ENCODE assay signal across 22 mouse cellular contexts in genomic region chr12:116232061-116232460, GRCm38 (mm10). TPM values are rescaled to one million over a fixed set of nuclear protein-coding genes. Genes with fewer than 3 reads are reported as not detected.
A peak's percentile ranks its signal among the peaks of the same experiment; 100 is the strongest.
DNase-seq lines count a peak whose midpoint lies in the region; ATAC-seq and TF ChIP-seq lines count a peak whose summit lies in the region.
"Had no signal": no experiment of that assay in that cellular context is flagged by ENCODE, and none has a peak within 500 bp of the region (broad histone marks: within the 10 kb centered on the region; RNA-seq: fewer than 3 reads in every experiment).

No protein-coding gene starts in this region.

- 80% methylated on average over 1 of the region's 1 CpGs for WGBS in kidney, adult 2 months
- WGBS in spleen, adult 2 months: 93% methylated on average over 1 of the region's 1 CpGs
- WGBS in stomach, postnatal 0 days: 57% methylated on average over 1 of the region's 1 CpGs

- H3K4me2 ChIP-seq in stomach, postnatal 0 days (replicated peaks; ENCODE audit: low read depth): no peak overlapping the region
- H3K4me2 ChIP-seq: forebrain, embryonic 13.5 days; kidney, embryonic 15.5 days; liver, embryonic 15.5 days; midbrain, embryonic 15.5 days had no signal

- no peaks in the 10 kb centered on the region for H3K9me3 ChIP-seq in stomach, postnatal 0 days (ENCODE audit: control insufficient read depth, low read length)
- H3K9me3 ChIP-seq: forebrain, embryonic 13.5 days; hindbrain, embryonic 10.5 days; kidney, embryonic 15.5 days; liver, embryonic 15.5 days; megakaryocyte, embryonic 14.5 days; midbrain, embryonic 15.5 days had no signal

- TF ChIP-seq POLR2A in kidney, adult 2 months (IDR thresholded peaks at IDR 0.05; ENCODE audit: low read depth, low read length): no peak
- no peak for TF ChIP-seq POLR2A in spleen, adult 2 months (IDR thresholded peaks at IDR 0.05; ENCODE audit: low read depth, low read length)

- H3K9ac ChIP-seq in stomach, postnatal 0 days (ENCODE audit: low read length): no peak overlapping the region
- H3K9ac ChIP-seq: forebrain, embryonic 13.5 days; kidney, embryonic 15.5 days; liver, embryonic 15.5 days; midbrain, embryonic 15.5 days had no signal

- ATAC-seq in stomach, postnatal 0 days (ENCODE audit: low FRiP score, low TSS enrichment): no peak
- ATAC-seq: forebrain, embryonic 13.5 days; midbrain, embryonic 15.5 days had no signal

- no peaks in the 10 kb centered on the region for H3K27me3 ChIP-seq in kidney, adult 2 months (replicated peaks; ENCODE audit: control insufficient read depth, insufficient read depth, low read length)
- no peaks in the 10 kb centered on the region for H3K27me3 ChIP-seq in spleen, adult 2 months (ENCODE audit: control insufficient read depth, insufficient read depth, low read length)
- no peaks in the 10 kb centered on the region for H3K27me3 ChIP-seq in stomach, postnatal 0 days (ENCODE audit: control insufficient read depth, insufficient read depth, low read length)
- H3K27me3 ChIP-seq: CH12.LX; forebrain, embryonic 13.5 days; kidney, embryonic 15.5 days; liver, embryonic 15.5 days; megakaryocyte, embryonic 14.5 days; midbrain, embryonic 15.5 days had no signal

- H3K27ac ChIP-seq in gastrocnemius, adult 2 months: peak overlapping the region; percentile 84
- 0 out of 2 replicates have a peak overlapping the region, but pooled peaks have one; percentile 61 for H3K27ac ChIP-seq in kidney, adult 2 months (ENCODE audit: insufficient read depth, low read depth, low read length)
- H3K27ac ChIP-seq in spleen, adult 2 months (ENCODE audit: insufficient read depth, low read length): peak overlapping the region; percentile 5; the same call in 1 of the 2 replicates
- peak overlapping the region; percentile 41; the same call in 1 of the 2 replicates for H3K27ac ChIP-seq in stomach, postnatal 0 days (replicated peaks)
- H3K27ac ChIP-seq: forebrain, embryonic 13.5 days; hindbrain, embryonic 10.5 days; kidney, embryonic 15.5 days; liver, embryonic 15.5 days; midbrain, embryonic 15.5 days had no signal

- no peak for TF ChIP-seq CTCF in gastrocnemius, adult 2 months (IDR thresholded peaks at IDR 0.05)
- TF ChIP-seq CTCF in kidney, adult 2 months (conservative IDR thresholded peaks at IDR 0.05; ENCODE audit: insufficient read depth, insufficient read length, low read depth, low read length): no peak
- no peak for TF ChIP-seq CTCF in spleen, adult 2 months (IDR thresholded peaks at IDR 0.05; ENCODE audit: extremely low read depth, insufficient read depth, insufficient read length, insufficient replicate concordance)
- no peak for TF ChIP-seq CTCF in stomach, postnatal 0 days (IDR thresholded peaks at IDR 0.05; ENCODE audit: low read depth)

- no peaks in the 10 kb centered on the region for H3K36me3 ChIP-seq in kidney, adult 2 months (ENCODE audit: control insufficient read depth, insufficient read depth, low read length)
- no peaks in the 10 kb centered on the region for H3K36me3 ChIP-seq in spleen, adult 2 months (ENCODE audit: control insufficient read depth, insufficient read depth, low read length)
- H3K36me3 ChIP-seq in stomach, postnatal 0 days (ENCODE audit: control insufficient read depth, insufficient read depth, low read length): 0 out of 2 replicates have a peak, but pooled peaks cover 3% of the 10 kb centered on the region
- H3K36me3 ChIP-seq: liver, embryonic 15.5 days; midbrain, embryonic 15.5 days had no signal

- peaks cover 3% of the 10 kb centered on the region; the same call in 1 of the 2 replicates for H3K4me1 ChIP-seq in kidney, adult 2 months (ENCODE audit: control insufficient read depth, insufficient read depth, low read length)
- no peaks in the 10 kb centered on the region for H3K4me1 ChIP-seq in spleen, adult 2 months (ENCODE audit: control insufficient read depth, insufficient read depth, insufficient read length)
- no peaks in the 10 kb centered on the region for H3K4me1 ChIP-seq in stomach, postnatal 0 days (replicated peaks; ENCODE audit: control insufficient read depth, insufficient read depth)
- H3K4me1 ChIP-seq: forebrain, embryonic 13.5 days; hindbrain, embryonic 10.5 days; kidney, embryonic 15.5 days; liver, embryonic 15.5 days; midbrain, embryonic 15.5 days had no signal

- DNase-seq in gastrocnemius, adult 2 months: no peak
- DNase-seq in gastrocnemius, postnatal 4 days (ENCODE audit: low spot score in 2 of 2): no peak
- no peak for DNase-seq in kidney, adult 2 months
- no peak for DNase-seq in kidney, postnatal 4 days
- no peak for DNase-seq in spleen, adult 2 months (ENCODE audit: low read depth in 1 of 2, low spot score in 2 of 2)
- no peak for DNase-seq in spleen, adult 18-20 months
- no peak for DNase-seq in stomach, postnatal 0 days (ENCODE audit: low spot score)
- no peak for DNase-seq in layer of hippocampus, adult 9-11 months
- DNase-seq: cerebellum, adult 11-12 months; right cerebral cortex, adult 18-20 months had no signal

- TF ChIP-seq EP300 in stomach, postnatal 0 days (optimal IDR thresholded peaks at IDR 0.05): no peak

- peak overlapping the region; percentile 62 for H3K4me3 ChIP-seq in gastrocnemius, adult 2 months
- H3K4me3 ChIP-seq in kidney, adult 2 months (ENCODE audit: insufficient read depth, low read depth, low read length): no peak overlapping the region
- H3K4me3 ChIP-seq in spleen, adult 2 months (ENCODE audit: extremely low read depth, insufficient read depth, insufficient read length): no peak overlapping the region
- no peak overlapping the region for H3K4me3 ChIP-seq in stomach, postnatal 0 days (ENCODE audit: low read depth, low read length)
- H3K4me3 ChIP-seq: forebrain, embryonic 13.5 days; hindbrain, embryonic 10.5 days; kidney, embryonic 15.5 days; liver, embryonic 15.5 days; megakaryocyte, embryonic 14.5 days; midbrain, embryonic 15.5 days had no signal

- intact Hi-C loops in gastrocnemius, adult 2 months (cut with DNase I): no loop called here

RNA-seq across cellular contexts. Expression of gene Wdr60, which starts 30.8 kb away (rescaled TPM):
- 10 to 100 TPM; 10.0 to 18.8 TPM for total RNA-seq in gastrocnemius, adult 2 months (2021)
- 10 to 100 TPM in 1 of 2 experiments, 1 to 10 TPM in 1; 9.2 to 10.2 TPM for total RNA-seq in gastrocnemius, postnatal 4 days (2021)
- polyA plus RNA-seq in kidney, adult 2 months (2012; rRNA removed): 5.5 and 5.9 TPM in 2 replicates
- 1.2 and 1.5 TPM in 2 replicates for polyA plus RNA-seq in spleen, adult 2 months (2012; rRNA removed)
- 7.7 and 8.5 TPM in 2 replicates for polyA plus RNA-seq in stomach, postnatal 0 days (2015; fragmentation: Nextera tagmentation; extraction: Ambion mirVana)

RNA-seq across cellular contexts. Expression of gene Gm11027, which starts 43.1 kb away (rescaled TPM):
- not detected for total RNA-seq in gastrocnemius, adult 2 months (2021)
- total RNA-seq in gastrocnemius, postnatal 4 days (2021): not detected
- polyA plus RNA-seq in kidney, adult 2 months (2012; rRNA removed): not detected in 2 replicates
- not detected in 2 replicates for polyA plus RNA-seq in spleen, adult 2 months (2012; rRNA removed)
- not detected in 2 replicates for polyA plus RNA-seq in stomach, postnatal 0 days (2015; fragmentation: Nextera tagmentation; extraction: Ambion mirVana)
- total RNA-seq: adrenal gland, postnatal 10 days; CH12.LX; granulocyte monocyte progenitor cell, adult 5-6 weeks had no signal
- polyA plus RNA-seq: brain, embryonic 14.5 days; forebrain, embryonic 13.5 days; hindbrain, embryonic 10.5 days; kidney, embryonic 15.5 days; limb, embryonic 11.5 days; liver, embryonic 15.5 days; midbrain, embryonic 15.5 days; thymus, postnatal 0 days had no signal

RNA-seq across cellular contexts. Expression of gene Esyt2, which starts 48.9 kb away (rescaled TPM):
- total RNA-seq in gastrocnemius, adult 2 months (2021): 10 to 100 TPM; 28.2 to 28.9 TPM
- total RNA-seq in gastrocnemius, postnatal 4 days (2021): 10 to 100 TPM; 34.4 to 41.6 TPM
- polyA plus RNA-seq in kidney, adult 2 months (2012; rRNA removed): 6.8 and 8.8 TPM in 2 replicates
- 7.6 and 8.8 TPM in 2 replicates for polyA plus RNA-seq in spleen, adult 2 months (2012; rRNA removed)
- 17.0 and 17.5 TPM in 2 replicates for polyA plus RNA-seq in stomach, postnatal 0 days (2015; fragmentation: Nextera tagmentation; extraction: Ambion mirVana)

Comparison
In these comparisons a context has a peak if more than half of its experiments do, and no peak if none do; other contexts are left out.
1. H3K27ac ChIP-seq: peak in every context shown above with its lines; median percentile 84 in gastrocnemius, adult 2 months; 61 in kidney, adult 2 months; 41 in stomach, postnatal 0 days; 5 in spleen, adult 2 months.